Mouse (Mus musculus): ENCODE results near the gene Kcnj12. TPM values are rescaled to one million over a fixed set of nuclear protein-coding genes. Genes with fewer than 3 reads are reported as not detected.

Gene Kcnj12
- polyA plus RNA-seq, 1 experiment = 0.81 TPM

GRCm38 (mm10) chr11:61024996-61025395 lies 2.6 kb downstream of the Kcnj12 start:
- Histone ChIP-seq H3K27ac (ENCODE audit: insufficient read depth, low read depth, low read length) (no peak overlapping the region), H3K4me3 (ENCODE audit: low read depth, low read length) (no peak overlapping the region), H3K36me3 (ENCODE audit: control insufficient read depth, insufficient read depth, low read length) (no peaks in the 10 kb centered on the region), H3K27me3 (ENCODE audit: control insufficient read depth, insufficient read depth, low read length) (peaks cover 24% of the 10 kb centered on the region), H3K4me1 (ENCODE audit: control insufficient read depth, insufficient read depth, insufficient read length, low read length) (no peaks in the 10 kb centered on the region)
- no peak for TF ChIP-seq POLR2A (IDR thresholded peaks at IDR 0.05; ENCODE audit: low read depth, low read length)
- no peak for TF ChIP-seq CTCF (IDR thresholded peaks at IDR 0.05; ENCODE audit: extremely low read depth, insufficient read length, insufficient replicate concordance, low read depth, low read length)
- WGBS = 58% methylated on average over 6 of the region's 6 CpGs

GRCm38 (mm10) chr11:61025594-61025993 lies 3.2 kb downstream of the Kcnj12 start:
- Histone ChIP-seq H3K27me3 (ENCODE audit: control insufficient read depth, insufficient read depth, low read length) (peaks cover 24% of the 10 kb centered on the region), H3K4me1 (ENCODE audit: control insufficient read depth, insufficient read depth, insufficient read length, low read length) (no peaks in the 10 kb centered on the region), H3K36me3 (ENCODE audit: control insufficient read depth, insufficient read depth, low read length) (no peaks in the 10 kb centered on the region), H3K4me3 (ENCODE audit: low read depth, low read length) (no peak overlapping the region), H3K27ac (ENCODE audit: insufficient read depth, low read depth, low read length) (no peak overlapping the region)
- no peak for TF ChIP-seq CTCF (IDR thresholded peaks at IDR 0.05; ENCODE audit: extremely low read depth, insufficient read length, insufficient replicate concordance, low read depth, low read length)
- no peak for TF ChIP-seq POLR2A (IDR thresholded peaks at IDR 0.05; ENCODE audit: low read depth, low read length)
- WGBS = 69% methylated on average over 7 of the region's 7 CpGs

- TF ChIP-seq POLR2A (IDR thresholded peaks at IDR 0.05; ENCODE audit: low read depth, low read length) (no peak), CTCF (IDR thresholded peaks at IDR 0.05; ENCODE audit: extremely low read depth, insufficient read length, insufficient replicate concordance, low read depth, low read length) (no peak)
- peaks cover 20% of the 10 kb centered on the region for H3K27me3 ChIP-seq (ENCODE audit: control insufficient read depth, insufficient read depth, low read length)
- H3K36me3 ChIP-seq (ENCODE audit: control insufficient read depth, insufficient read depth, low read length) = no peaks in the 10 kb centered on the region
- no peak overlapping the region for H3K27ac ChIP-seq (ENCODE audit: insufficient read depth, low read depth, low read length)
- H3K4me3 ChIP-seq (ENCODE audit: low read depth, low read length) = no peak overlapping the region
- WGBS = 81% methylated on average over 6 of the region's 6 CpGs
- H3K4me1 ChIP-seq (ENCODE audit: control insufficient read depth, insufficient read depth, insufficient read length, low read length) = no peaks in the 10 kb centered on the region
These were observed 4.0 kb downstream of the Kcnj12 start for GRCm38 (mm10) chr11:61026381-61026780.

GRCm38 (mm10) chr11:61027160-61027559 lies 4.8 kb downstream of the Kcnj12 start:
- TF ChIP-seq CTCF (IDR thresholded peaks at IDR 0.05; ENCODE audit: extremely low read depth, insufficient read length, insufficient replicate concordance, low read depth, low read length) (no peak), POLR2A (IDR thresholded peaks at IDR 0.05; ENCODE audit: low read depth, low read length) (no peak)

GRCm38 (mm10) chr11:61028211-61028950 lies 6.0 kb downstream of the Kcnj12 start:
- Histone ChIP-seq H3K4me1 (ENCODE audit: control insufficient read depth, insufficient read depth, insufficient read length, low read length) (no peaks in the 10 kb centered on the region), H3K27ac (ENCODE audit: insufficient read depth, low read depth, low read length) (no peak overlapping the region), H3K36me3 (ENCODE audit: control insufficient read depth, insufficient read depth, low read length) (no peaks in the 10 kb centered on the region), H3K27me3 (ENCODE audit: control insufficient read depth, insufficient read depth, low read length) (peaks cover 3% of the 10 kb centered on the region; the same call in 1 of the 2 replicates), H3K4me3 (ENCODE audit: low read depth, low read length) (no peak overlapping the region)
- TF ChIP-seq CTCF (IDR thresholded peaks at IDR 0.05; ENCODE audit: extremely low read depth, insufficient read length, insufficient replicate concordance, low read depth, low read length) = no peak
- no peak for TF ChIP-seq POLR2A (IDR thresholded peaks at IDR 0.05; ENCODE audit: low read depth, low read length)
- 64% methylated on average over 11 of the region's 11 CpGs for WGBS

More at GRCm38 (mm10) chr11:61027160-61027559, 4.8 kb downstream of the Kcnj12 start:
- Histone ChIP-seq H3K27me3 (ENCODE audit: control insufficient read depth, insufficient read depth, low read length) (peaks cover 15% of the 10 kb centered on the region; the same call in 1 of the 2 replicates), H3K4me3 (ENCODE audit: low read depth, low read length) (no peak overlapping the region), H3K27ac (ENCODE audit: insufficient read depth, low read depth, low read length) (no peak overlapping the region), H3K36me3 (ENCODE audit: control insufficient read depth, insufficient read depth, low read length) (no peaks in the 10 kb centered on the region), H3K4me1 (ENCODE audit: control insufficient read depth, insufficient read depth, insufficient read length, low read length) (no peaks in the 10 kb centered on the region)
- 93% methylated on average over 4 of the region's 4 CpGs for WGBS

- 60% methylated on average over 4 of the region's 4 CpGs for WGBS
- H3K27ac ChIP-seq (ENCODE audit: insufficient read depth, low read depth, low read length) = no peak overlapping the region
- H3K4me1 ChIP-seq (ENCODE audit: control insufficient read depth, insufficient read depth, insufficient read length, low read length) = no peaks in the 10 kb centered on the region
- TF ChIP-seq POLR2A (IDR thresholded peaks at IDR 0.05; ENCODE audit: low read depth, low read length) (no peak), CTCF (IDR thresholded peaks at IDR 0.05; ENCODE audit: extremely low read depth, insufficient read length, insufficient replicate concordance, low read depth, low read length) (no peak)
- H3K36me3 ChIP-seq (ENCODE audit: control insufficient read depth, insufficient read depth, low read length) = no peaks in the 10 kb centered on the region
- H3K27me3 ChIP-seq (ENCODE audit: control insufficient read depth, insufficient read depth, low read length) = no peaks in the 10 kb centered on the region; the same call in 1 of the 2 replicates
- no peak overlapping the region for H3K4me3 ChIP-seq (ENCODE audit: low read depth, low read length)
These were observed 6.9 kb downstream of the Kcnj12 start for GRCm38 (mm10) chr11:61029116-61029740.

- Histone ChIP-seq H3K4me3 (ENCODE audit: low read depth, low read length) (no peak overlapping the region), H3K27me3 (ENCODE audit: control insufficient read depth, insufficient read depth, low read length) (no peaks in the 10 kb centered on the region), H3K36me3 (ENCODE audit: control insufficient read depth, insufficient read depth, low read length) (no peaks in the 10 kb centered on the region), H3K27ac (ENCODE audit: insufficient read depth, low read depth, low read length) (no peak overlapping the region), H3K4me1 (ENCODE audit: control insufficient read depth, insufficient read depth, insufficient read length, low read length) (no peaks in the 10 kb centered on the region)
- WGBS = 81% methylated on average over 7 of the region's 7 CpGs
- TF ChIP-seq CTCF (IDR thresholded peaks at IDR 0.05; ENCODE audit: extremely low read depth, insufficient read length, insufficient replicate concordance, low read depth, low read length) = no peak
- TF ChIP-seq POLR2A (IDR thresholded peaks at IDR 0.05; ENCODE audit: low read depth, low read length) = no peak
These were observed 7.7 kb downstream of the Kcnj12 start for GRCm38 (mm10) chr11:61029864-61030595.

Data from small intestine, adult 2 months (tissue).